Mouse (Mus musculus) cerebellum, adult 9-11 months (tissue): ENCODE data around the gene Olfr801.

ENCODE experiments used
- DNase-seq: peaks from one replicate; pipeline ENCODE4 v3.0.0; 2022

The Olfr801 gene

GRCm38 (mm10) chr10:129673765-129674164, at the start of gene Olfr801:
TSS of gene Olfr801 (minus strand) at chr10:129673865.
- no peak for DNase-seq

- no peak for DNase-seq
These were observed 29.2 kb upstream of the Olfr801 start, which contains the start of gene Olfr804 for GRCm38 (mm10) chr10:129702910-129703309. TSS of gene Olfr804 (plus strand) at chr10:129703210.

DNA sequence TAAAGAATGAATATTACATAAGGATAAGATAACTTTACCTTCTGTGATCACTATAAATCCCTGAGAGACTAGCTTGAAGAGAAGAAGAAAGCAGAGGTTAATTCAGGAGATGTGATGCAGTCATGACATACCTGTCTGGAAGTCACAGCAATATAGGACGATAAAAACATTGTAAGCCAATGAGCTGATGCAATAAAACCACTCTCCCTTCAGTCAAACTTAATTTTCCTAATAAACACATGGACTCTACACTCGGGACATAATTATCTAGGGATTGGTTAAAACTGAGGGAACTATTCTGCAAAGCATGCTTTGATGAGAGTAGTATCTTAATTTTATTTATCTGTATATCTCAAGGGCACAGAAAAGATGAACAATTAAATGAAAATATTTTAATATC, 20.5 kb upstream of the Olfr801 start, which contains the start of gene Olfr803:
Olfr803 (minus strand) TSS at position 101 of the 400 bp plus-strand sequence.
- DNase-seq, result no peak

- DNase-seq, result no peak
These were observed 14.4 kb upstream of the Olfr801 start, which contains the start of gene Olfr802 for GRCm38 (mm10) chr10:129688069-129688468. TSS of gene Olfr802 (minus strand) at chr10:129688169.

DNA sequence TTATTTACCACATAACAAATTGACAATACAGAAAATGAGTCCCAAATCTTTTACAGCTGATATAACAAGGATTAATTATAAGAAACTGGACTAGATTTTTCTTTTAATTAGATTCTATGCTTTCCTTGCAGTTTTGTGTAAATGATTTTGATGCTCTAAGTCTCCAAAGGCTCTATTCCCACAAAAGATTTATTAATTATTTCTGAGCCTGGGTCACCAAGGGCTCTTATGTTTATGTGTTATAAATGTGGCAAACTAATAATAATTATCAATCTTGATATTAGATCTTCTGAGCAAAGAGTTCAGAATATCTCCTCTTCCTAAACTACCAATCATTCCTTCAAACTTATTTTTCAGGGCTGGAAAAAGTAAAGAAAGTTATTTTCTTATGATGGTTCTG, 16.3 kb downstream of the Olfr801 start, which contains the start of gene Olfr800:
Olfr800 (plus strand) TSS at position 301 of the 400 bp plus-strand sequence.
- DNase-seq, result no peak

DNA sequence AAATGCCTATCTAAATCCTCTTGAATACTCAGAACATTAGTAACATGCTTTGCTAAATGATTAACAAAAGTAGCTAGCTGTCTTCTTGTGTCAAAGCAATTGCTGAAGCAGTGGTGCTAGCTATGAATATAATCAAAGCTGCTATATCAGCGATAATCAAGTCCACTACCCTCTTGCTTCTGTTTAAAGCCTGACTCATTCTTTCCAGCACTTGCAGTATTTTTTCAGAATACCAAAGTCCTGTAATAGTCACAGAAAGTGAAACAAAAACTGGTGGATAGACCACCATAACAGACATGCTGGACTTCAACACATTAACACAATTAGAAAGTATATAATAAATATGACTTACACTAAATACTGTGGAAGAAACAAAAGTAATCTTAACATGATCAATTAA, 21.9 kb downstream of the Olfr801 start:
- DNase-seq, result no peak

- no peak for DNase-seq
These were observed 36.5 kb downstream of the Olfr801 start, which contains the start of gene Olfr799 for GRCm38 (mm10) chr10:129637184-129637583. TSS of gene Olfr799 (plus strand) at chr10:129637484.

DNA sequence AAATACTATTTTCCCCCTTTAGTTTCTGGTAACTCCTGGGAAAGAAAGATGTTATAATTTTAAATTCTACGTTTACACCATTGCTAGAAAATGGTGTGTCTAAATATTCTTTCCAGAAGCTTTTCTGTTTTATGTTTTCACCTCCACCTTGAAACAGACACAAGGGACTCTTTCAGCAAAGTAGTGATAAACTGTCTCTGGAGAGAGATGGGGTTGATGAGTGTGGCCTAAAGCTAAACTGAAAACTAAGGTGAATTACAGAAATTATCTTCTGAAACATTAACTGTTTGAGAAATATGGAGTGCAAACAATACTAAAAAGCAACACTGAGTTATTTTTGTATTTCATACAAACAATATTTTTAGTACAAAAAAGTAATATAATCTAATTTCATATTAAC, 45.8 kb downstream of the Olfr801 start, which contains the start of gene Olfr798:
Olfr798 (minus strand) TSS at position 101 of the 400 bp plus-strand sequence.
- no peak for DNase-seq

DNA sequence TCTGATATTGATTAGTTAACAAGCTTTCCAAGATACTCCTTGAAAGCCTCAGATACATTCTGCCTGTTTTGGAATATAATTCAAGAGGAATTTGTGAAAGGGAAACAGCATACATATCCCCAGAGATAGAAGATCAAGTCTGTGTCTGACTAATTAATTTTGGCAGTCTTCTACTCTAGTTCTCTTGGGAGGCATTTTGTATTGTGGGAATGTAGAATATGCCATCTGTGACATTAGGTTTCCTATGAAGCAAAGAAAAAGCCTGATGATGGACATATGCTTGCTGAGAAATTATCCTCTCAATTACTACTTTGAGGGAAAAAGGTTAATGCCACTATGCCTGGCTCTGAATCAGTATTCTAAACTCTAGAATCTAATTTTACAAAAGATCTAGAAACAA, 50.4 kb downstream of the Olfr801 start:
- no peak for DNase-seq

- DNase-seq, result no peak
These were observed 51.9 kb downstream of the Olfr801 start for GRCm38 (mm10) chr10:129621724-129622123.
